Mouse (Mus musculus): ENCODE results near the gene Arhgdia. TPM values are rescaled to one million over a fixed set of nuclear protein-coding genes. Genes with fewer than 3 reads are reported as not detected.

Arhgdia gene
- polyA plus RNA-seq, 1 experiment from 2014 or later = 575 TPM

- Histone ChIP-seq H3K9ac (replicated peaks; ENCODE audit: low read depth, low read length) (no peak overlapping the region), H3K4me2 (replicated peaks; ENCODE audit: low read depth, low read length) (no peak overlapping the region), H3K4me3 (ENCODE audit: low read depth, low read length) (no peak overlapping the region), H3K36me3 (ENCODE audit: control insufficient read depth, insufficient read depth, low read length) (peaks cover 17% of the 10 kb centered on the region), H3K27ac (ENCODE audit: low read length) (peak overlapping the region; percentile 80), H3K4me1 (ENCODE audit: control insufficient read depth, insufficient read depth, low read length) (peaks cover 17% of the 10 kb centered on the region), H3K27me3 (ENCODE audit: control insufficient read depth, insufficient read depth, low read length) (no peaks in the 10 kb centered on the region), H3K9me3 (ENCODE audit: control insufficient read depth, low read depth, low read length) (no peaks in the 10 kb centered on the region)
- no peak for ATAC-seq (ENCODE audit: insufficient number of reproducible peaks, insufficient read depth, low FRiP score, low read depth)
- WGBS = 49% methylated on average over 8 of the region's 8 CpGs
These were observed 42.5 kb downstream of the Arhgdia start for GRCm38 (mm10) chr11:120538955-120539284.

- Histone ChIP-seq H3K27me3 (ENCODE audit: control insufficient read depth, insufficient read depth, low read length) (no peaks in the 10 kb centered on the region), H3K9ac (replicated peaks; ENCODE audit: low read depth, low read length) (no peak overlapping the region)
- ATAC-seq (ENCODE audit: insufficient number of reproducible peaks, insufficient read depth, low FRiP score, low read depth) = no peak
These were observed 42.9 kb downstream of the Arhgdia start for GRCm38 (mm10) chr11:120538485-120538884.

GRCm38 (mm10) chr11:120535804-120536203 lies 45.6 kb downstream of the Arhgdia start:
- H3K27ac ChIP-seq (ENCODE audit: low read length) = no peak overlapping the region
- no peak for ATAC-seq (ENCODE audit: insufficient number of reproducible peaks, insufficient read depth, low FRiP score, low read depth)
- no peaks in the 10 kb centered on the region for H3K9me3 ChIP-seq (ENCODE audit: control insufficient read depth, low read depth, low read length)
- H3K4me1 ChIP-seq (ENCODE audit: control insufficient read depth, insufficient read depth, low read length) = peaks cover 22% of the 10 kb centered on the region
- peaks cover 10% of the 10 kb centered on the region; the same call in 1 of the 2 replicates for H3K27me3 ChIP-seq (ENCODE audit: control insufficient read depth, insufficient read depth, low read length)
- H3K4me3 ChIP-seq (ENCODE audit: low read depth, low read length) = no peak overlapping the region
- WGBS = 79% methylated on average over 3 of the region's 3 CpGs
- no peaks in the 10 kb centered on the region for H3K36me3 ChIP-seq (ENCODE audit: control insufficient read depth, insufficient read depth, low read length)
- no peak overlapping the region for H3K9ac ChIP-seq (replicated peaks; ENCODE audit: low read depth, low read length)
- H3K4me2 ChIP-seq (replicated peaks; ENCODE audit: low read depth, low read length) = no peak overlapping the region

More at GRCm38 (mm10) chr11:120538485-120538884, 42.9 kb downstream of the Arhgdia start:
- Histone ChIP-seq H3K4me2 (replicated peaks; ENCODE audit: low read depth, low read length) (no peak overlapping the region), H3K4me3 (ENCODE audit: low read depth, low read length) (no peak overlapping the region), H3K9me3 (ENCODE audit: control insufficient read depth, low read depth, low read length) (no peaks in the 10 kb centered on the region), H3K27ac (ENCODE audit: low read length) (peak overlapping the region; percentile 80; the same call in 1 of the 2 replicates), H3K4me1 (ENCODE audit: control insufficient read depth, insufficient read depth, low read length) (peaks cover 17% of the 10 kb centered on the region), H3K36me3 (ENCODE audit: control insufficient read depth, insufficient read depth, low read length) (peaks cover 17% of the 10 kb centered on the region)
- 72% methylated on average over 3 of the region's 3 CpGs for WGBS

- no peak overlapping the region for H3K27ac ChIP-seq (ENCODE audit: low read length)
- H3K4me2 ChIP-seq (replicated peaks; ENCODE audit: low read depth, low read length) = no peak overlapping the region
- no peak for ATAC-seq (ENCODE audit: insufficient number of reproducible peaks, insufficient read depth, low FRiP score, low read depth)
- WGBS = 70% methylated on average over 3 of the region's 3 CpGs
- no peaks in the 10 kb centered on the region for H3K9me3 ChIP-seq (ENCODE audit: control insufficient read depth, low read depth, low read length)
- H3K36me3 ChIP-seq (ENCODE audit: control insufficient read depth, insufficient read depth, low read length) = no peaks in the 10 kb centered on the region
- H3K4me3 ChIP-seq (ENCODE audit: low read depth, low read length) = no peak overlapping the region
- peaks cover 27% of the 10 kb centered on the region for H3K4me1 ChIP-seq (ENCODE audit: control insufficient read depth, insufficient read depth, low read length)
- no peak overlapping the region for H3K9ac ChIP-seq (replicated peaks; ENCODE audit: low read depth, low read length)
- peaks cover 14% of the 10 kb centered on the region; the same call in 1 of the 2 replicates for H3K27me3 ChIP-seq (ENCODE audit: control insufficient read depth, insufficient read depth, low read length)
These were observed 46.3 kb downstream of the Arhgdia start for GRCm38 (mm10) chr11:120535145-120535544.

- ATAC-seq (ENCODE audit: insufficient number of reproducible peaks, insufficient read depth, low FRiP score, low read depth) = no peak
- Histone ChIP-seq H3K27me3 (ENCODE audit: control insufficient read depth, insufficient read depth, low read length) (peaks cover 21% of the 10 kb centered on the region), H3K9me3 (ENCODE audit: control insufficient read depth, low read depth, low read length) (no peaks in the 10 kb centered on the region), H3K4me1 (ENCODE audit: control insufficient read depth, insufficient read depth, low read length) (peaks cover 20% of the 10 kb centered on the region), H3K4me3 (ENCODE audit: low read depth, low read length) (no peak overlapping the region), H3K36me3 (ENCODE audit: control insufficient read depth, insufficient read depth, low read length) (no peaks in the 10 kb centered on the region), H3K9ac (replicated peaks; ENCODE audit: low read depth, low read length) (no peak overlapping the region), H3K27ac (ENCODE audit: low read length) (no peak overlapping the region), H3K4me2 (replicated peaks; ENCODE audit: low read depth, low read length) (no peak overlapping the region)
- WGBS = 84% methylated on average over 8 of the region's 8 CpGs
These were observed 47.3 kb downstream of the Arhgdia start for GRCm38 (mm10) chr11:120534093-120534492.

- Histone ChIP-seq H3K36me3 (ENCODE audit: control insufficient read depth, insufficient read depth, low read length) (no peaks in the 10 kb centered on the region), H3K9ac (replicated peaks; ENCODE audit: low read depth, low read length) (no peak overlapping the region), H3K9me3 (ENCODE audit: control insufficient read depth, low read depth, low read length) (no peaks in the 10 kb centered on the region), H3K4me3 (ENCODE audit: low read depth, low read length) (no peak overlapping the region), H3K27me3 (ENCODE audit: control insufficient read depth, insufficient read depth, low read length) (peaks cover 27% of the 10 kb centered on the region), H3K4me1 (ENCODE audit: control insufficient read depth, insufficient read depth, low read length) (peaks cover 10% of the 10 kb centered on the region; the same call in 1 of the 2 replicates), H3K27ac (ENCODE audit: low read length) (no peak overlapping the region), H3K4me2 (replicated peaks; ENCODE audit: low read depth, low read length) (no peak overlapping the region)
- WGBS = 24% methylated on average over 9 of the region's 9 CpGs
- ATAC-seq (ENCODE audit: insufficient number of reproducible peaks, insufficient read depth, low FRiP score, low read depth) = no peak
These were observed 49.8 kb downstream of the Arhgdia start for GRCm38 (mm10) chr11:120531646-120532045.

- Histone ChIP-seq H3K27me3 (ENCODE audit: control insufficient read depth, insufficient read depth, low read length) (peaks cover 27% of the 10 kb centered on the region), H3K4me3 (ENCODE audit: low read depth, low read length) (peak within 1 kb of the TSS; percentile 41), H3K9ac (replicated peaks; ENCODE audit: low read depth, low read length) (peak within 1 kb of the TSS; percentile 28; the same call in 1 of the 2 replicates), H3K4me1 (ENCODE audit: control insufficient read depth, insufficient read depth, low read length) (peaks cover 10% of the 10 kb centered on the region; the same call in 1 of the 2 replicates), H3K27ac (ENCODE audit: low read length) (no peak within 1 kb of the TSS), H3K9me3 (ENCODE audit: control insufficient read depth, low read depth, low read length) (no peaks in the 10 kb centered on the region), H3K4me2 (replicated peaks; ENCODE audit: low read depth, low read length) (peak within 1 kb of the TSS; percentile 72), H3K36me3 (ENCODE audit: control insufficient read depth, insufficient read depth, low read length) (no peaks in the 10 kb centered on the region)
- peak; percentile 40; the same call in 1 of the 2 replicates for ATAC-seq (ENCODE audit: insufficient number of reproducible peaks, insufficient read depth, low FRiP score, low read depth)
- 11% methylated on average over 55 of the region's 62 CpGs for WGBS
These were observed 51.1 kb downstream of the Arhgdia start, which contains the start of gene Gcgr for GRCm38 (mm10) chr11:120530085-120530964. Gcgr (plus strand) TSS chr11:120530699.

- Histone ChIP-seq H3K4me1 (ENCODE audit: control insufficient read depth, insufficient read depth, low read length) (peaks cover 10% of the 10 kb centered on the region; the same call in 1 of the 2 replicates), H3K27ac (ENCODE audit: low read length) (no peak overlapping the region), H3K9ac (replicated peaks; ENCODE audit: low read depth, low read length) (no peak overlapping the region), H3K9me3 (ENCODE audit: control insufficient read depth, low read depth, low read length) (no peaks in the 10 kb centered on the region), H3K27me3 (ENCODE audit: control insufficient read depth, insufficient read depth, low read length) (peaks cover 27% of the 10 kb centered on the region), H3K4me3 (ENCODE audit: low read depth, low read length) (no peak overlapping the region), H3K4me2 (replicated peaks; ENCODE audit: low read depth, low read length) (no peak overlapping the region), H3K36me3 (ENCODE audit: control insufficient read depth, insufficient read depth, low read length) (no peaks in the 10 kb centered on the region)
- 60% methylated on average over 4 of the region's 4 CpGs for WGBS
- no peak for ATAC-seq (ENCODE audit: insufficient number of reproducible peaks, insufficient read depth, low FRiP score, low read depth)
These were observed 52.5 kb downstream of the Arhgdia start for GRCm38 (mm10) chr11:120528903-120529302.
